Mouse (Mus musculus) heart, embryonic 14.5 days (tissue): ENCODE measurements around the gene Preb. TPM values are rescaled to one million over a fixed set of nuclear protein-coding genes. Genes with fewer than 3 reads are reported as not detected.

Source experiments
- ATAC-seq: fragments of 200-750 bp; cut with Nextera tagmentation; 2 replicates; pipeline ENCODE4 v1.8.0; 2017; ENCODE audit warnings: low read depth, moderate TSS enrichment; ENCODE audit not compliant: insufficient number of reproducible peaks, insufficient read depth, low FRiP score
- H3K27ac ChIP-seq, 2 experiments: fragments of 200-500 bp in 1 of 2; fragments of 300-500 bp in 1 of 2; sonication (generic) in 1 of 2; replicated peaks in 1 of 2; 2 replicates each; pipeline ENCODE4 v1.5.1; 2012 to 2014; ENCODE audit warnings: low read depth in 2 of 2, low read length in 2 of 2, control low read depth in 1 of 2, mild to moderate bottlenecking in 1 of 2, mixed read lengths in 1 of 2; ENCODE audit not compliant: control insufficient read depth in 1 of 2, insufficient read depth in 1 of 2
- H3K27me3 ChIP-seq: fragments of 300-500 bp; sonication (generic); 2 replicates; pipeline ENCODE4 v1.6.1; 2014; ENCODE audit warnings: mild to moderate bottlenecking, low read length, control low read depth; ENCODE audit not compliant: control insufficient read depth, insufficient read depth
- H3K36me3 ChIP-seq: fragments of 300-500 bp; sonication (generic); 2 replicates; pipeline ENCODE4 v1.6.1; 2014; ENCODE audit warnings: mild to moderate bottlenecking, control low read depth, low read length, mixed read lengths; ENCODE audit not compliant: control insufficient read depth, insufficient read depth
- H3K4me1 ChIP-seq, 2 experiments: fragments of 200-500 bp in 1 of 2; fragments of 300-500 bp in 1 of 2; sonication (generic) in 1 of 2; 2 replicates each; pipeline ENCODE4 v1.6.1; 2012 to 2014; ENCODE audit warnings: low read length in 2 of 2, control low read depth in 1 of 2, mixed read lengths in 1 of 2; ENCODE audit not compliant: control insufficient read depth in 2 of 2, insufficient read depth in 2 of 2
- H3K4me2 ChIP-seq: fragments of 300-500 bp; sonication (generic); 2 replicates; pipeline ENCODE4 v1.6.1; 2014; ENCODE audit warnings: mild to moderate bottlenecking, low read length
- H3K4me3 ChIP-seq, 2 experiments: fragments of 200-500 bp in 1 of 2; fragments of 300-500 bp in 1 of 2; sonication (generic) in 1 of 2; 2 replicates each; pipeline ENCODE4 v1.5.1; 2012 to 2014; ENCODE audit warnings: low read length in 2 of 2, mild to moderate bottlenecking in 2 of 2, control low read depth in 1 of 2, low read depth in 1 of 2, moderate library complexity in 1 of 2; ENCODE audit not compliant: control insufficient read depth in 1 of 2, insufficient read depth in 1 of 2
- H3K9ac ChIP-seq: fragments of 300-500 bp; sonication (generic); 2 replicates; pipeline ENCODE4 v1.6.1; 2014; ENCODE audit warnings: mild to moderate bottlenecking, low read length
- H3K9me3 ChIP-seq: fragments of 300-500 bp; sonication (generic); 2 replicates; pipeline ENCODE4 v1.6.1; 2016; ENCODE audit warnings: low read length, control low read depth; ENCODE audit not compliant: control insufficient read depth
- WGBS: fragments of 180-500 bp; shearing (Covaris S2); extraction: QIAGEN DNeasy Blood & Tissue Kit; methylation state at CpG from one replicate; pipeline ENCODE4 v1.1.7; 2014; 5-methylcytosine and 5-hydroxymethylcytosine counted together
- polyA plus RNA-seq: library from polyadenylated mRNA; unstranded; fragments of >200 nt; fragmentation: Nextera tagmentation; extraction: Ambion mirVana; gene quantifications from 2 replicates; pipeline ENCODE4 v1.2.1, GENCODE M21; 2014

Gene Preb
- polyA plus RNA-seq, result 49.7 and 59.5 TPM in 2 replicates

- Histone ChIP-seq H3K27ac (peak within 1 kb of the TSS; percentile 84 to 86), H3K36me3 (peaks cover 28% of the 10 kb centered on the region), H3K27me3 (no peaks in the 10 kb centered on the region), H3K4me2 (peak within 1 kb of the TSS; percentile 93), H3K4me3 (peak within 1 kb of the TSS; percentile 84 to 86), H3K4me1 (peaks cover 6 to 18% of the 10 kb centered on the region in 2 experiments), H3K9ac (peak within 1 kb of the TSS; percentile 94), H3K9me3 (no peaks in the 10 kb centered on the region)
- WGBS, result under 1% methylated on average over 56 of the region's 56 CpGs
- peak; percentile 94 for ATAC-seq
Observed at GRCm38 (mm10) chr5:30959966-30960501, at the start of gene Preb. Preb (minus strand) TSS chr5:30960361.

- ATAC-seq, result no peak
- Histone ChIP-seq H3K27ac (no peak overlapping the region), H3K27me3 (no peaks in the 10 kb centered on the region), H3K4me1 (peaks cover 4 to 5% of the 10 kb centered on the region in 2 experiments; a peak in 2 of 4 replicates), H3K36me3 (no peaks in the 10 kb centered on the region), H3K4me2 (no peak overlapping the region), H3K4me3 (no peak overlapping the region), H3K9me3 (no peaks in the 10 kb centered on the region), H3K9ac (no peak overlapping the region)
- 1% methylated on average over 5 of the region's 5 CpGs for WGBS
Observed at GRCm38 (mm10) chr5:31004184-31004583, 44.0 kb upstream of the Preb start.

GRCm38 (mm10) chr5:31001560-31001959 lies 41.4 kb upstream of the Preb start:
- no peaks in the 10 kb centered on the region for H3K9me3 ChIP-seq
- H3K4me3 ChIP-seq, result no peak overlapping the region
- WGBS, result 79% methylated on average over 4 of the region's 4 CpGs
- H3K36me3 ChIP-seq, result no peaks in the 10 kb centered on the region
- H3K9ac ChIP-seq, result no peak overlapping the region
- H3K27me3 ChIP-seq, result no peaks in the 10 kb centered on the region
- H3K4me1 ChIP-seq, result peaks cover 4 to 5% of the 10 kb centered on the region in 2 experiments; a peak in 2 of 4 replicates
- no peak for ATAC-seq
- no peak overlapping the region for H3K27ac ChIP-seq
- no peak overlapping the region for H3K4me2 ChIP-seq

- Histone ChIP-seq H3K27me3 (no peaks in the 10 kb centered on the region), H3K27ac (no peak overlapping the region), H3K9me3 (no peaks in the 10 kb centered on the region), H3K4me2 (no peak overlapping the region), H3K36me3 (no peaks in the 10 kb centered on the region), H3K9ac (no peak overlapping the region), H3K4me3 (no peak overlapping the region), H3K4me1 (peaks cover 4 to 5% of the 10 kb centered on the region in 2 experiments; a peak in 2 of 4 replicates)
- 72% methylated on average over 2 of the region's 2 CpGs for WGBS
- no peak for ATAC-seq
Observed at GRCm38 (mm10) chr5:31000993-31001392, 40.8 kb upstream of the Preb start.

- Histone ChIP-seq H3K4me2 (no peak overlapping the region), H3K36me3 (no peaks in the 10 kb centered on the region), H3K4me3 (no peak overlapping the region), H3K9me3 (no peaks in the 10 kb centered on the region), H3K4me1 (peaks cover 4 to 11% of the 10 kb centered on the region in 2 experiments), H3K9ac (no peak overlapping the region), H3K27ac (peak overlapping the region; percentile 28 to 43; a peak in 1 of 4 replicates), H3K27me3 (no peaks in the 10 kb centered on the region)
- ATAC-seq, result no peak
- 40% methylated on average over 7 of the region's 7 CpGs for WGBS
Observed at GRCm38 (mm10) chr5:31000122-31000521, 40.0 kb upstream of the Preb start.

GRCm38 (mm10) chr5:30999324-30999723 lies 39.2 kb upstream of the Preb start:
- Histone ChIP-seq H3K27ac (no peak overlapping the region), H3K4me2 (no peak overlapping the region), H3K9ac (no peak overlapping the region), H3K4me3 (no peak overlapping the region), H3K4me1 (peaks cover 9 to 15% of the 10 kb centered on the region in 2 experiments), H3K27me3 (no peaks in the 10 kb centered on the region), H3K9me3 (no peaks in the 10 kb centered on the region), H3K36me3 (no peaks in the 10 kb centered on the region)
- no peak for ATAC-seq
- 81% methylated on average over 5 of the region's 5 CpGs for WGBS

- Histone ChIP-seq H3K4me1 (peaks cover 9 to 15% of the 10 kb centered on the region in 2 experiments), H3K27me3 (no peaks in the 10 kb centered on the region), H3K9ac (no peak overlapping the region), H3K36me3 (no peaks in the 10 kb centered on the region), H3K9me3 (no peaks in the 10 kb centered on the region), H3K4me2 (no peak overlapping the region), H3K4me3 (no peak overlapping the region), H3K27ac (no peak overlapping the region)
- 40% methylated on average over 5 of the region's 5 CpGs for WGBS
- ATAC-seq, result no peak
Observed at GRCm38 (mm10) chr5:30998306-30998705, 38.1 kb upstream of the Preb start.
